Mouse (Mus musculus) induced T-regulatory cell, adult 2 months (primary cell): Measurements from ENCODE around the gene Egfl8.
A peak's percentile ranks its signal among the peaks of the same experiment; 100 is the strongest.

ENCODE experiments used
- DNase-seq: peaks from one replicate; pipeline ENCODE4 v3.0.0-alpha.2; 2012; ENCODE audit warnings: low read depth

Gene Egfl8

GRCm38 (mm10) chr17:34627943-34628643 lies 12.3 kb upstream of the Egfl8 start, which contains the start of gene Ppt2:
Gene Ppt2 (minus strand): TSS chr17:34628510.
- DNase-seq, result peak; percentile 62

- DNase-seq, result peak; percentile 86
Observed at GRCm38 (mm10) chr17:34627093-34627942, 11.5 kb upstream of the Egfl8 start.

- peak; percentile 71 for DNase-seq
Observed at GRCm38 (mm10) chr17:34626773-34627092, 11.0 kb upstream of the Egfl8 start.

- no peak for DNase-seq
Observed at GRCm38 (mm10) chr17:34626062-34626772, 10.4 kb upstream of the Egfl8 start.

- DNase-seq, result no peak
Observed at GRCm38 (mm10) chr17:34624981-34625380, 9.2 kb upstream of the Egfl8 start.

- DNase-seq, result no peak
Observed at GRCm38 (mm10) chr17:34623161-34623560, 7.4 kb upstream of the Egfl8 start.

- no peak for DNase-seq
Observed at GRCm38 (mm10) chr17:34621006-34621405, 5.2 kb upstream of the Egfl8 start.

- peak; percentile 92 for DNase-seq
Observed at GRCm38 (mm10) chr17:34618999-34619398, 3.2 kb upstream of the Egfl8 start.

GRCm38 (mm10) chr17:34613830-34614229 lies 1.9 kb downstream of the Egfl8 start:
- no peak for DNase-seq

- DNase-seq, result no peak
Observed at GRCm38 (mm10) chr17:34613054-34613645, 2.6 kb downstream of the Egfl8 start.

- DNase-seq, result no peak
Observed at GRCm38 (mm10) chr17:34611050-34611449, 4.7 kb downstream of the Egfl8 start.

GRCm38 (mm10) chr17:34607997-34608396 lies 7.8 kb downstream of the Egfl8 start:
- DNase-seq, result no peak

GRCm38 (mm10) chr17:34606186-34607039 lies 9.4 kb downstream of the Egfl8 start:
- DNase-seq, result peak; percentile 68

GRCm38 (mm10) chr17:34605609-34606008 lies 10.2 kb downstream of the Egfl8 start:
- peak; percentile 96 for DNase-seq

- peak; percentile 59 for DNase-seq
Observed at GRCm38 (mm10) chr17:34604511-34605237, 11.1 kb downstream of the Egfl8 start.

GRCm38 (mm10) chr17:34604061-34604508 lies 11.7 kb downstream of the Egfl8 start, which contains the start of gene Agpat1:
Gene Agpat1 (plus strand): TSS chr17:34604262.
- DNase-seq, result peak; percentile 100

GRCm38 (mm10) chr17:34603375-34604060 lies 12.3 kb downstream of the Egfl8 start, which contains the start of gene Rnf5:
Gene Rnf5 (minus strand): TSS chr17:34603690.
- peak; percentile 100 for DNase-seq

GRCm38 (mm10) chr17:34601796-34602195 lies 14.0 kb downstream of the Egfl8 start:
- DNase-seq, result no peak

- DNase-seq, result no peak
Observed at GRCm38 (mm10) chr17:34599891-34600290, 15.9 kb downstream of the Egfl8 start.
